Mouse (Mus musculus): Measurements from ENCODE around the gene Crb2.

Gene Crb2

DNA sequence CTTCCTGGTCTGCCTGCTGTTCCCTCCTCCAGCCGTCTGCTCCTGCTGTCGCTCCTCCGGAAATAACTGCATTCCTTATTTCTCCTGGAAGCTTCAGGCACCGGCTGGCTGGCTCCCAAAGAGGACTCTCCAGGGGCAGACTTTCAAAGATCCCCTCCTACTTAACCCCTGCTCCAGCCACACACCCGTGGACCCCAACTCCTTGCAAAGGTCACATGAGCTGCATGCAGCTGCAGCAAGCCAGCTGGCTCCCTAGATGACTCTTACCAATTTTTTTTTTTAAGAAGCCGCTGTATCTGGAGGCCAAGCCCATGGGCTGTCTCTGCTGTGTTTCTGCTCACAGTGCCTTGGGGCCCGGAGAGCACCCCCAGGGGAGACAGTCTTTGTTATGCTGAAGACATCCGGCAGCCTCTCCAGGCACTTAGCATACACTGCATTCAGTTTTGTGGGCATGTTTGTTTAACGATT, 8.9 kb upstream of the Crb2 start:
- peak; percentile 18 for DNase-seq

DNA sequence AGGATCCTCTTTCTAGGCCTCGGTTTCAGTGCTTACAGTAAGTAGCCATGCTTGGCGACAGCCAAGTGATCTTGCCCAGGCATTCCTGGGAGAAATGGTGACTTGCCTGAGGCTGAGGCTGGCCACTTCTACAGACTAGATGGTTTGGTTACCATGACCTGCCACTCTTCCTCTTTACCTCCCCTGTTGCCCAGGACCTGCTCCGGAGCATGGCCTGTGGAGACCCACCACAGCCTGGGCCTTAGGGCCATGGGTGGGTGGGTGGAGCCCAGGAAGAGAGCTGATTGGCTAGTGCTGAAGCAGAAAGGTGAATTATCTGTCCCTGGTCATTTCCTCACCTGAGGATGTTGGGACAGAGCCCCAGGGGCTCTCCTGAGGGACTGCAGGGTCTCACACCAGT, 8.3 kb upstream of the Crb2 start:
- no peak for DNase-seq

DNA sequence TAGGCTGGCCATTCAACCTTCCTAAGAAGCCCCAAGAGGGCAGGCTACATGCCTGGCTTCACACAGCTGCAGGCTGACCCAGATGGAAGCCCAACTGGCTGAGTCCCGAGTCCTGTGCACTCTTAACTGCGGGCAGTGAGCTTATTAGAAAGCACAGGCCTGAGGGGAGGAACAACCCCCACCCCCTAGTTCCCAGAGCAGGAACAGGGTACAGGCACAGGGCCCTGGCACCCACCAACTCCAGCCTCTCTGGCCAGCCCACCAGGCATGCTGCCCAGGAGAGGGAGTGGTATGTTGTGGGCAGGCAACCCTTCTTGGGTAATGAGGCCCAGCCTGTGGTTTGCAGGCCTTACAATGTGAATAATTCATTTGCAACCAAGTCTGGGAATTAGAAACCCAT, 7.1 kb upstream of the Crb2 start:
- DNase-seq: no peak

DNA sequence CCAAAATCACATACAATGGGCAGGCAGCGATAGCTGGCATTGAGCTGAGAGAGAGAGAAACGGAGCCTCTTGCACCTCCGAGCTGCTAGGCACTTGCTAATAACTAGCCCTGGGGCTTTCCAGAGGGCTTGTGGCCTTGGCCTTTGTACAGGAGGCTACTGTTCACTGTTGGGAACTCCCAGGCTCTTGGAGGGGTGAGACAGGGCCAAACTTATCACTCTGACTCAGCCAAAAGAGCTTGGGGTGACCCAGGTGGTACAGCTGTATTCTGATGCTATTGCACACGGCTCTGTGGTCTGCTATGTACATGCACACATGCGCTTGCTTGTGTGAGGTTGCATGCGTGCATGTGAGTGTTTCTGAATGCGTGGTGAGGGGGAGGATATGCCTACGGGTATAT, 6.3 kb upstream of the Crb2 start:
- DNase-seq: no peak

DNA sequence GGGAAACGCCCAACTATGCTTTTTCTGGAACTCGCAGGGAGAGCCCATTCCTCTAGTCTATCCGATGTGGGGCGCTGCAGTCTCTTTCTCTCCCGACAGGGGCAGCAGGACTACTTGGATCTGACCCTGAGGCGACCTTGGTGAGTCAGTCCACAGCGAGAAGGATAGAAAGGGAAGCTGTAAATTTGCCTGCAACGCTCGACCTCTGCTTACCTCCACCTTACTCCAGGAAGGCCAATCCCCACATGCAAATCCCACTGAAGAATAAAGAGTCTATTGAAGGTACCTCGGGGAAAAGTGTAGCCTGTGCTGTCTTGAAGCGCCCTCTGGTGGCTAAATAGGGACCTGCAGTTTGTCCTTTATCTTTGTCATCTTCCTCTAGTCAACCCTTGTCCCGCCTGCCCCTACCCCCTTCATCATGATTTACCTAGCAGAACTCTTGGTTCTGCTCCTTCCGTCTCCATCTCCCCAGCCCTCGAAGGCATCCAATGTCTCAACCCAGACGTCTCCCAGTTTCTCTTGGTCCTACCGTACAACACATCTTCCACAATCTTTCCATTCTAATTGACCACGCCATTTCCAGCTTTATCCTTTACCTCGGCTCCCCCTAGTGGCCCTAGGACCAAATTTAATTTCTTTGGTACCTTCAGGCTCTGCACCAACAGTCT, 4.3 kb upstream of the Crb2 start:
- peak; percentile 93 for DNase-seq

DNA sequence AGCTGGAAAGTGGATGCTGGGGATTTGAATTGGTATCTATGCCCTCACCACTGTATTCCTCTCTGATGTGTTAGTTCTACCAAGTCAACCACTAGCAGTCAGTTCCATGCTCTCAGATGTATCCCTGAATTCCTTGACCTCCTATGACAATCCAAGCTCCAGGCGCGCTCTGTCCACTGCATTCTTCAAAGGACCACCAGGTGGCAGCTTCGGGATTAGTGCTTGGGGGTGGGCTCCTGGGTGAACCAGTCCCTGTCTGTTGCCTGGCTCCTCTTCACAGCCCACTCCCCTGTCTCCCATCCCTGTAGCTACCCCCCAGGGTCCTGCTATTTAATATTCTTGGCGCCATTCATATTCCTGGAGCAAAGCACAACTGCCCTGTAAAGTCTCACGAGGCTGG, 1.5 kb upstream of the Crb2 start:
- peak; percentile 31 for DNase-seq

DNA sequence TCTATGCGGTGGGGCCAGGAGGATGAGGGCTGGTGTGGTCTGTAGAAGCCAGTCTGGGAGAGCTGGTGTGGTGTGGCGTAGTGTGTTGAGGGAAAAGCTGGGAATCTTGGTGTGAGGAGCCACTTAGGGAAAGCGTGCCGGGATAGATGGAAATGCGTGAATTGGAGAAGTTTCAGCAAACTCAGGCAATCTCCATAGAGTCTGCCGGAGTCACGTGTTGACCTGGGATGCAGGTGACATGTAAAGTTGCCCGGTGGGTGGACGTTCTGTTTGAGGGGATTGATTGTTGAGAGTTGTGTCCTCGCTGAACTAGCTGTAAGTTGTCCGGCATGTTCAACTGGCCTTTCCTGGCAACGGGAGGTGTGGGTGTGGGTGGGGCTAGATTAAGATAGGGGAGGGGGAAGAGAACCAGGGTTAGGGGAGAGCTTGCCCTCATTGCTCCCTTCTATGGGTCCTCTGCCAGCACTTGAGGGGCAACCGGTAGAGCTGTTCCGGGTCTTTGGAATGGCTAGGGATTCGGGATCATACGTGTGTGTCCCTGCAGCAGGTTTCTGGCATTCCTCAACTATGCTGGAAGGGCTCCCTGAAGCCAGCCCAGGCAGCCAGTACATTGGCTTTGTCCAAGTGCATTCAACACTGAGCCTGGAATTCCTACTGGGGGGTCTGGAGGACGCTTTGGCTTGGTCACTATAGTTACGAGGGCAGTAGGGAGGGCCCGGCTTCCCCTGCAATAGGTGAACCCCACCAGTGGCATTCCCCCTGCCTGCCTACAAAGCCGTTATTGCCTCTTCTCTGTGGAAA, 762 bp downstream of the Crb2 start:
- DNase-seq: no peak

DNA sequence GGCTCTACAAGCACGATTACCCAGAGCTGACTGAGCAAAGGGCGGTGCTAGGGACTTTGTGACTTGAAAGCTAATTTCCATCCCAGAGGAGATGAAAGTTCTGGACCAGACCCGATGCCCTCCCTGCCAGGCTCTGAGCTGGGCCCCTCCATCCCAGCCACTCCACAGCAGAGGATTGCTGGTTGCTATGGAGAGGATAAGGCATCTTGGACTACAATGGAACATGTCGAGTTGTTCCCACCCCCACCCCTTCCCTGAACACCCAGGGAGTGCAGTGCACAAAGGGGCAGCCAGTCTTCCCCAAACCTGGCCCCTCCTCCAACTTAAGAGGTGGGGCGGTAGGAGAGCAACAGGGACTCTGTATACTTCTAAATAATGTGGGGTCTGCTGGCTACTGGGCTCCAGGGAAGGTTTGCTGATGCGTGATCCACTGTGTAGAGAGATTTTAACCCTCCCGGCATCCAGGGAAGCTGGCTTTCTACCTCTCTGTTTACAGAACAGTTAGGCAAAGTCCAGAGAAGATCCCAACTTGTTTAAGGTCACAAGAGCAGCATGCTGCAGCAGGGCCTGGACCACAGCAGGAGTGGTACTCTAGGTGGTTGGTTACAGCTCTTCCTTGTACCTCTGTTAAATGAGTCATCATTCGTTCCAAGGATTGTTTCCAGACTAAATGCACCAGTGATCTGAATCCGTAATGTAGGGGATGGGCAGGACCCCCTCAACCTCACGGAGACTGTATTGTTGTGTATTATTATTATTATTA, 2.1 kb downstream of the Crb2 start:
- no peak for DNase-seq

DNA sequence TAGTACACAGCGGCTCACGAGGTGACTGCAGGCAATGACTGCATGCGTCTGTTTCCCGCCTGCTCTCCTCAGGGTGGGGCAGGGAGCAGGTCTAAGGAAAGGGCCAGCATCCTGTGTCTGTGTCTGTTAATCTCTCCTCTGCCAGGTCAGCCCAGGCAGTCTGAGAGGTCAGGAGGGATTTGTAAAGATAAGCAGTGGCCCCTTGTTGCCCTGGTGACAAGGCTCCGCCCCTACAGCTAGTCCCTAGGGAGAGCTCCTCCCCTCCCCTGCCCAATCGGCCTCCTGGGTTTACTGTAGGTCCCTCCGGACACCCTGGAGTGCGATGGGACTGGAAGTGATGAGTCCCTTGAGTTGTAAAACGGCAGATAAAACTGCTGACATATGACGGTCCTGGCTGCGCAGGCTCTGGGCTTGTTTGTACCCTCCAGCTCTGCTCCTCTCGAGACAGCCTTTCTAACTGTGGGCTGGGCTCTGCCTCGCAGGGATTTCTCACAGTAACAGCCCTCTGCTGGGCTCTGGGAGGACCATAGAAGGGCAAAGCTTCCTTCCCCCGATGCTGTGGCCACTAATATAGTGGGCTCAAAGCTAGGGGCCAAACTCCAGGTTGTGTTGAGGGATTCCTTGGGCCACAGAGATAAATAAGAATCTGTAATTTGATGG, 4.4 kb downstream of the Crb2 start:
- no peak for DNase-seq

DNA sequence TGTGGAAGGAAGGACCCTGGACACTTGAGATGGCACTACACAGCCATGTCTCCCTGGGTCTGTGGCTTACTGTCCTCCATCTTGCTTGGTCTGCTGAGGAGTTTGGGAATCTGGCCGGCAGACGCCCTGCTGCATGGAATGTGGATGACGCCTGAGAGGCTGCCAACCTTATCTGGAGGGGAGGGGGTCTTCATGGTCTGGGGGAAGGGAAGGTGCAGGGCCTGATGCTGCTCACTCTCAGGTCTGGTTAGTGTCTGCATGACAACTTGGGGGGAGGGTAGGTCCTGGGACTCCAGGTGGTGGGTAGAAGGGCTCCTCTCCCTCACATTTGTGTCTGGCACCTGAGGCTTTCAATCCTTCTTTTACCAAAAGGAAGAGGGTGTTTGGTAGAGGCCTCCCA, 5.4 kb downstream of the Crb2 start:
- no peak for DNase-seq

DNA sequence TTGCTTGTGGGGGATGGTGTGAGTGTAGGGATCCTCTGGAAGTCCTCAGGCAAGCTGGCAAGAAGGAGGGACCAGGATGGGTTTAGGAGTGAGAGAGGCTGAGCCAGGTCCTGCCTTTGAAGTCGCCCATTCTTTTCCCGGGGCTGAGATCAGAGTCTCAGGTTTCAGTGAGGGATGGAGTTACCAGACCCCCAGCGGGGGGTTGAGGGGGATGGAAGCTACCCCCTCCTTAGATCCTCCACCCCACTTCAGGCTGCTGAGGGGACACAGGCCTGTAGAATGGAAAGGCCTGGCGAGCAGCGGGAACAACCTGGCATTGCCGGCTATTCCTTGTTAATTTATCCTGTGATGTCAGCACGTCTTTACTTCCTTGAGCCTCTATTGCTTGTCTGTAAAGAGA, 6.0 kb downstream of the Crb2 start:
- DNase-seq: no peak

DNA sequence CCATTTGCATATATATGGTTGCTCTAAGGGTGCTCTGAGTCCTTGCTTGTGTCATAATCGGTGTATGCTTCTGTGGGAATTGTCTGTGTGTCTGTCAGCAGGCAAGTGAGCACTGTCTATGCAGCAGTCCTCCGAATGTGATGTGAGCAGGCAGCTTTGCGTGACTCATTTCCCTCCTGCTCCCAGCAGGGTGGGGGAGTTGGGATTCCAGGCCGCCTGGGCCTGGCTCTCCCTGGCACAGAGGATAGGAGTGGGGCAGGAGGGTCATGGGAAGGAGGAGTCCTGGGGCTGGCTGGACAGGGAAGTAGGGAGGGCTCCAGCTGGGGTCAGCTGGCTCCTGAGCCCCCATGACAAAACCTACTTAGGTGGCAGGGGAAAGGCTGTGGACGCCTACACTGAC, 8.4 kb downstream of the Crb2 start:
- no peak for DNase-seq

DNA sequence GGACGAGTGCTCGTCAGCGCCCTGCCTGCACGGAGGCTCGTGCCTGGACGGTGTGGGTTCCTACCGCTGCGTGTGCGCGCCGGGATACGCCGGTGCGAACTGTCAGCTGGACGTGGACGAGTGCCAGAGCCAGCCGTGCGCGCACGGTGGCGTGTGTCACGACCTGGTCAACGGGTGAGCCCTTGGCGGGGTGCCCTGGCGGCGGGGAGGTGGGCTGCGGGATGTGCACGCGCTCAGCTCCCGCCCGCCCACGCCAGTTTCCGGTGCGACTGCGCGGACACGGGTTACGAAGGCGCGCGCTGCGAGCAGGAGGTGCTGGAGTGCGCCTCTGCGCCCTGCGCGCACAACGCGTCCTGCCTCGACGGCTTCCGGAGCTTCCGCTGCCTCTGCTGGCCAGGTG, 10.4 kb downstream of the Crb2 start:
- DNase-seq: peak; percentile 29

DNA sequence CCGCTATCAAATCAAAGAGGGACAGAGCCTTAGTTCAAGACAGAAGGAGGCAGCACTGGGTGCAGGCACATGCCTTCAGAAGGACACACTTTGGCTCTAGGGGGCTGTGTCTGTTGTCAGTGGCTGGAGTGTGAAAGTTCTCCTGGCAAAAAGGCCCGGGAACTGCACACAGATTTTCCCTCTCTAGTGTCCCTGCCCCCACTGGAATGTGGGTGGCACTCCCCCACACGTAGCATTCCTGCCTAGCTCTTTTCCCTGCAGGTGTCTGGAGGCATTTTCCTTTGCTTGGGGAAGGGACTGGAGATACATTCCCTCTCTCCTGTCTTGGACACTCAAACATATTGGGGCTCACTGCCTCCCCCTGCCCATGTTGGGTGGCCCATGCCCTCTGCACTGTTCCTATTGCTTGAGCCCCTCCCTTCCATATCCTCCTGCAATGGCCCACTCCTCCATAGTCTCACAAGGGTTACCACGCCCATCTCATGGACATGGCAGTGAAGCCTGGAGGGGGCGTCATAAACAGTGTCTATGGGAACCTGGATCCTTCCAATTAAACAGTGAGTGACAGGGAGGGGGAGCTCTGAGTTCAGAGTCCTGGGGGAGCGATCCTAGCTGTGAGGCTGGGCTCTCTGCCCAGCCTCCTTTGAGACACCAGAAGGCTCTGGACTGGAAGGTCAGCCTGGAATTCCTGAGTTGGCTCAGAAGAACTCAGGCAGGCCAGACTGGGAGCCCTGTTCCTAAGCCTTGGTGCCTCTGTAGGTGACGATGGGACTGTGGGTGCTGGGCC, 12.3 kb downstream of the Crb2 start:
- no peak for DNase-seq

DNA sequence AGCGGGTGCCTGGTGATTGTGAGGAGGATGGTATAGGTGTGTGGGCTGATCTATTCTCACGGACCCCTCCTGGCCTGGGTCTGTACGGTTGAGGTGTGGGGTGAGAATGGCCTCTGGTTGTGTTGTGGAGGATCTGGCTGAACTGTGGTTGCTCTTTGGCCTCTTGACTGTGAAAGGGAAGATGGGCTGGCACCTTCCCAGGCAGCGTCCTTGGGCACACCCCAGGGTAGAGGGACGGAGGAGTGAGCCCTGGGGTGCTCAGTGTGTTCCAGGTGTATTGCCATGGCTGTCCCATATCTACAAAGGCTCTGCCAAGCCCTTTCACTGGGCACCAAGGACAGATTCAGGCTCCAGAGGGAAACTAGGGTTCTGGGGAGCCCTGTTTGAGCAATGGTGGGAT, 13.0 kb downstream of the Crb2 start:
- no peak for DNase-seq

DNA sequence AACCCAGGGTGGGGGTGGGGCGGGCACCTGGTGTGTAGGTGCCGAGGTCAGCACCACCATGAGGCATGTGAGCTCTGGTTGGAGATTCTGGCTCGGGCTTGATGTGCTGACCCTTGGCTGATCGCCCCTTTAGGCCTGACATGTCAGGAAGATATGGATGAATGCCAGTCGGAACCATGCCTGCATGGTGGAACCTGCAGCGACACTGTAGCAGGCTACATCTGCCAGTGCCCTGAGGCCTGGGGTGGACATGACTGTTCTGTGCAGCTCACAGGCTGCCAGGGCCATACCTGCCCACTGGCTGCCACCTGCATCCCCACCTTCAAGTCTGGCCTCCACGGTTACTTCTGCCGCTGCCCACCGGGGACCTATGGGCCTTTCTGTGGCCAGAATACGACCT, 13.9 kb downstream of the Crb2 start:
- no peak for DNase-seq

DNA sequence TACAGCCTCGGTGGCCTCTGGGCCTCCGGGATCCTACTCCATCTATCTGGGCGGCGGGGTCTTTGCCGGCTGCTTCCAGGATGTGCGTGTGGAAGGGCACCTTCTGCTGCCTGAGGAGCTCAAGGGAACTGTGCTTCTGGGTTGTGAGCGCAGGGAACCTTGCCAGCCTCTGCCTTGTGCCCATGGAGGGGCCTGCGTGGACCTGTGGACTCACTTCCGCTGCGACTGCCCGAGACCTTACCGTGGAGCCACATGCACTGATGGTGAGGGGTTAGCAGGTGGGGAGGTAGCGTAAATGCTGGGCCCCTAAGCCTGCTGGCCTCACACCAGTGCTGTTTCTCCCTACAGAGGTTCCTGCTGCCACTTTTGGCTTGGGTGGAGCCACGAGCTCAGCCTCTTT, 14.7 kb downstream of the Crb2 start:
- no peak for DNase-seq

DNA sequence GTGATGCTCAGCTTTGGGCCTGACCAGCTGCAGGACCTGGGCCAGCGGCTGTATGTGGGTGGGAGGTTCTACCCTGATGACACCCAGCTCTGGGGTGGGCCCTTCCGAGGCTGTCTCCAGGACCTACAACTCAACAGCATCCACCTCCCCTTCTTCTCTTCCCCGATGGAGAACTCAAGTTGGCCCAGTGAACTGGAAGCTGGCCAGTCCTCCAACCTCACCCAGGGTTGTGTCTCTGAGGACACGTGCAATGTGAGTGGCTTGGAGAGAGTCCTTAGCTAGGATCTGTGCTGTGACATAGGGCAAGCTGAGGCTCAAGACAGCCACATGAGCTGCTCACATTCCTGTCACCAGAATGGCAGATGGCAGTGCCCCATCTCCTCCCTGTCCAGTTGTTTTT, 15.3 kb downstream of the Crb2 start:
- DNase-seq: no peak

DNA sequence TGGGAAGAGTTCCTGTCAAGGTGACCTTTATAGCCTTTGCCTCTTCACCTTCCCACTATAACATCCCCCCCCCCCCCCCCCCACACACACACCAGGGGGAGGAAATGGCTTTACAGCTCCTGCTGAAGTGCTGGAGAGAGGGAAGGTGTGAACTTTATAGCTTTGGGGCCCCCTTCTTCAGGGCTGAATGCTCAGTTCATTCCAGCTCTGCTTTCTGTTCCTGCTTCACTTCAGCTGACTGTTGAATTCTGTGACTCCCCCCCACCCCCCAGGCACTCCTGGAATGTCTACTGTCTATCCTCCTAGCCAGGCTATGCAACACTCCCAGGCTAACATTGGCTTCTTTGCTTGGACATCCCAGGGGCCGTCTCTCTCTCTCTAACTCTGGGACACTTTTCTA, 20.0 kb downstream of the Crb2 start:
- no peak for DNase-seq

DNA sequence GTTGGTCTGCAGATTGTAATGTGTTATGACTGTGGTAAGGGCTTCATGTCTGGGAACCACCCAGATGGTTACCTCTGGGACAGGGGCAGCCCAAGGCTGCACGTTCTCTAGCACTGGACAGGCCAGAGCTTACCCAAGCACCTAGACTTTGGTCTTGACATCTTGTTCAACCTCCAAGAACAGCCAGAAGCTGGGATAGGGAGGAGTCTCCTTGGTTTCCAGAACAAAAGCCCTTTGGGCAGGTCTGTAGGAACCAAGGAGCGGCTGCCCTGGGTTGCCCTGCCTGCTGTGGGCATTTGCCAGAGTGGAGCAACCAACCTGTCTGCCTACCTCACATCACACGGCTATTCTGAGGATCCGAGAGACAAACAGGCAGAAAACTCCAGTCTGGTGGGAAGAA, 21.0 kb downstream of the Crb2 start:
- DNase-seq: no peak

DNA sequence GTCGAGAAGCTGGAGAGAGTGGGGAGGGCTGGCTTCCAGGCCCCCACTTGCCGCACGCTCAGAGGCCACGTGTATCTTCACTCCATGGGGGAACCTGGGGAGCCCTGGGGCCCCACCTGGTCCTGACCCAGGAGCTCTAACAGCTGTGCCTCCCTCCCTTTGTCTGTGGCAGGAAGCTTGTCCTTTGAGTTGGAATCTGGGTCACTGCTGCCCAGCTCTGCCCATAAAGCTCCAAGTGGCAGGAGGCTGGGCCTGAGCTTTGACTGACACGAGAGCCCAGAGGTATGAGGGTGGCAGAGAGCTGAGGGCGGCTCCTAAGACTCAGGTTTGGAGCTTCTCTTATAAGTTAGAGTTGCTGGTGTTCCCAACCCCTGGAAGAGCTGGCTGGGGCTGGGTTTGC, 23.1 kb downstream of the Crb2 start:
- no peak for DNase-seq

DNA sequence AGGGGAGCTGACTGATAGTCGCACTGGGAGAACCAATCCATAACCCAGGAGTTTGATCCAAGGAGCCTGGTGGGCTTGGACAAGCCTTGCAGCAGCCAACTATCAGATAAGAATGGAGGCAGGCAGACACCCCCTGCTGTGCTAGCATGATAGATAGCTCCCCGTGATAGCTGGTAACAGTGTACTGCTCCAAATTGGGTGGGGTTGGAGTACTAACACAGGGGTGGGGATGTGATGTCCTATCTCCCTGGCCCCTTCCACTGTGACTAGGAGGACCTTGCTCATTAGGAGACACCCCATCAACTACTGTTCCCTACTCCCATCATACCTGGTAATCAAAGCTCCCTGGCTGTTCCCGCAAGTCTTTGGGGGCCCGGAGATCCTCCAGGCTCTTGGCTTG, 25.6 kb downstream of the Crb2 start:
- no peak for DNase-seq
